Mouse (Mus musculus) bone marrow, adult 2 months (tissue): Measurements from ENCODE around the gene Magi2.

Source experiments
- CTCF ChIP-seq: fragments of 200-500 bp; IDR thresholded peaks from 2 replicates; pipeline ENCODE4 v1.5.1; 2011; ENCODE audit warnings: low read length, control low read depth; ENCODE audit not compliant: control insufficient read depth, insufficient read depth
- POLR2A ChIP-seq: fragments of 200-500 bp; IDR thresholded peaks from 2 replicates; pipeline ENCODE4 v1.6.1; 2011; ENCODE audit warnings: low read depth, mild to moderate bottlenecking, control low read depth, low read length, borderline replicate concordance; ENCODE audit not compliant: control insufficient read depth

- no peak for TF ChIP-seq CTCF
- TF ChIP-seq POLR2A = no peak
Observed at GRCm38 (mm10) chr5:20508609-20509008, 1281.8 kb downstream of the Magi2 start.
